Mouse (Mus musculus) liver, embryonic 15.5 days (tissue): ENCODE results near the gene Ccdc116. TPM values are rescaled to one million over a fixed set of nuclear protein-coding genes. Genes with fewer than 3 reads are reported as not detected.
"Not testable (repeated sequence)": the region's sequence is repeated elsewhere in the genome, so short reads cannot be mapped to it uniquely, and the experiment has no call there.

Source experiments
- ATAC-seq: fragments of 200-750 bp; cut with Nextera tagmentation; 2 replicates; pipeline ENCODE4 v1.8.0; 2017; ENCODE audit warnings: moderate number of reproducible peaks, mild to moderate bottlenecking, moderate library complexity; ENCODE audit not compliant: insufficient read depth
- H3K27ac ChIP-seq: fragments of 300-500 bp; sonication (generic); replicated peaks from 2 replicates; pipeline ENCODE4 v1.5.1; 2015; ENCODE audit warnings: mild to moderate bottlenecking, inconsistent platforms
- H3K27me3 ChIP-seq: fragments of 300-500 bp; sonication (generic); 2 replicates; pipeline ENCODE4 v1.6.1; 2015; ENCODE audit warnings: mild to moderate bottlenecking, inconsistent platforms
- H3K36me3 ChIP-seq: fragments of 300-500 bp; sonication (generic); replicated peaks from 2 replicates; pipeline ENCODE4 v1.6.1; 2015; ENCODE audit warnings: moderate library complexity, mild to moderate bottlenecking, inconsistent platforms
- H3K4me1 ChIP-seq: fragments of 300-500 bp; sonication (generic); replicated peaks from 2 replicates; pipeline ENCODE4 v1.6.1; 2015; ENCODE audit warnings: inconsistent platforms
- H3K4me2 ChIP-seq: fragments of 300-500 bp; sonication (generic); 2 replicates; pipeline ENCODE4 v1.6.1; 2015; ENCODE audit warnings: moderate library complexity, mild to moderate bottlenecking, inconsistent platforms
- H3K4me3 ChIP-seq: fragments of 300-500 bp; sonication (generic); replicated peaks from 2 replicates; pipeline ENCODE4 v1.5.1; 2015; ENCODE audit warnings: mild to moderate bottlenecking, inconsistent platforms
- H3K9ac ChIP-seq: fragments of 300-500 bp; sonication (generic); 2 replicates; pipeline ENCODE4 v1.6.1; 2015; ENCODE audit warnings: moderate library complexity, mild to moderate bottlenecking, inconsistent platforms
- H3K9me3 ChIP-seq: fragments of 300-500 bp; sonication (generic); replicated peaks from 2 replicates; pipeline ENCODE4 v1.6.1; 2016; ENCODE audit warnings: inconsistent platforms
- WGBS: fragments of 180-500 bp; shearing (Covaris S2); methylation state at CpG from one replicate; pipeline ENCODE4 v1.1.7; 2015; ENCODE audit warnings: mixed read lengths; ENCODE audit not compliant: insufficient replicate concordance; 5-methylcytosine and 5-hydroxymethylcytosine counted together
- polyA plus RNA-seq: library from polyadenylated mRNA; unstranded; fragments of >200 nt; fragmentation: Nextera tagmentation; extraction: Ambion mirVana; gene quantifications from 2 replicates; pipeline ENCODE4 v1.2.1, GENCODE M21; 2015

Ccdc116 gene
- 0.26 and 0.47 TPM in 2 replicates for polyA plus RNA-seq

DNA sequence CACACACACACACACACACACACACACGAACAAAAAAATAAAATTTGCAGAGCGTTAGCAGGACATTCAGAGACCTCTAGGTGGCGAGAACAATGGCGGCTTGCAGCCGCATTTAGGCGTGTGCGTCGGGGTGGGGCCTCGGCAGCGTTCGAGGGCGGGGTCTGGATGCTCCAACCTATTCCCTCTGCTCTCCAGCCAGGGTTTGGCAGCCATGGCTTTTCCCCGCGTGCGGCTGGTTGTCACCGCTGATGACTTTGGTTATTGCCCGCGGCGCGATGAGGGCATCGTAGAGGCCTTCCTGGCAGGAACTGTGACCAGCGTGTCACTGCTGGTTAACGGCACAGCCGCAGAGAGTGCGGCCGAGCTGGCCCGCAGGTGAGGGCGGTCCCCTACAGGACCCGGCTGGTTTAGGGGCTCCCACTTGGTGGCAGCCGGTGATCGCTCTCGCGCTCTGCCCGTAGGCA lies at the start of gene Ccdc116:
Gene Ccdc116, minus strand, starts transcription at position 458 of the 464 bp plus-strand sequence.
- H3K4me3 ChIP-seq: peak within 1 kb of the TSS; percentile 63
- peak; percentile 73 for ATAC-seq
- H3K27me3 ChIP-seq: peaks cover 11% of the 10 kb centered on the region; the same call in 1 of the 2 replicates
- H3K9me3 ChIP-seq: no peaks in the 10 kb centered on the region
- H3K4me1 ChIP-seq: peaks cover 20% of the 10 kb centered on the region
- 0% methylated on average over 34 of the region's 34 CpGs for WGBS
- peaks cover 6% of the 10 kb centered on the region; the same call in 1 of the 2 replicates for H3K36me3 ChIP-seq
- H3K9ac ChIP-seq: peak within 1 kb of the TSS; percentile 59
- H3K4me2 ChIP-seq: peak within 1 kb of the TSS; percentile 92
- H3K27ac ChIP-seq: no peak within 1 kb of the TSS

DNA sequence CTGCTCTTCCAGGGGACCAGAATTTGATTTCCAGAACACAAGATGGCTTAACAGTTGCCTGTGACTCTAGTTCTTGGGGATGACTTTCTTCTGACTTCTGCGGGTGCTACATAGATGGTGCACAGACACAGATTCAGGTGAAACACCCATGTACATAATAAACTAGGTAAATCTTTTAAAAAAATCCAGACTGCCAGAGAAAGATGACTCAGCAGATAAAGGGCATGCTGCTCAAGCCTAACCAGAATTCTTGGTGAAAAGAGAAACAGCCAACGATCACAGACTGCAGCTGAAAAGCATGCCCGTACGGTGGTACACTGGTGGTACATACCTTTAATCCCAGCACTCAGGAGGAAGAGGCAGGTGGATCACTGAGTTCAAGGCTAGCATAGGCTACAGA lies 46.8 kb upstream of the Ccdc116 start:
- H3K9me3 ChIP-seq: no peaks in the 10 kb centered on the region
- peaks cover 8% of the 10 kb centered on the region for H3K4me1 ChIP-seq
- H3K4me3 ChIP-seq: no peak overlapping the region
- H3K9ac ChIP-seq: no peak overlapping the region
- WGBS: 81% methylated on average over 4 of the region's 4 CpGs
- H3K4me2 ChIP-seq: no peak overlapping the region
- H3K27me3 ChIP-seq: no peaks in the 10 kb centered on the region
- peaks cover 17% of the 10 kb centered on the region for H3K36me3 ChIP-seq
- H3K27ac ChIP-seq: no peak overlapping the region
- no peak for ATAC-seq

DNA sequence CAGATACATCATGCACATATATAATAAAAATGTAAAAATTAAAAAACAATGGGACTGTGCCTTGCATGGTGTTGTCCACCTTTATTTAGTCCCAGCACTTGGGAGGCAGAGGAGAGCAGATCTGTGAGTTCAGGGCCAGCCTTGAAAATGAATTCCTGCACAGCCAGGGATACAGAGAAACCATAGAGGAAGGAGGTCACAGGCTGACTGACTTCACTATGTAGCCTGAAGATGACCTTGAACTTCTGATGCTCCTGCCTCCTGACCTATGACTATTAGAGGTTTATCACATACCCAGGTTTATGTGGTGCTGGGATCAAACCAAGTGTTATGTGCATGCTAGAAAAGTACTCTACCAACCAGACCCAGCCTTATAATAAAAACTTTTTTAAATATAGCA lies 38.4 kb upstream of the Ccdc116 start:
- H3K27ac ChIP-seq: no peak overlapping the region
- H3K4me1 ChIP-seq: peaks cover 26% of the 10 kb centered on the region
- H3K4me3 ChIP-seq: no peak overlapping the region
- ATAC-seq: no peak
- H3K4me2 ChIP-seq: no peak overlapping the region
- H3K9ac ChIP-seq: no peak overlapping the region
- H3K9me3 ChIP-seq: no peaks in the 10 kb centered on the region
- peaks cover 26% of the 10 kb centered on the region for H3K36me3 ChIP-seq
- no peaks in the 10 kb centered on the region for H3K27me3 ChIP-seq

DNA sequence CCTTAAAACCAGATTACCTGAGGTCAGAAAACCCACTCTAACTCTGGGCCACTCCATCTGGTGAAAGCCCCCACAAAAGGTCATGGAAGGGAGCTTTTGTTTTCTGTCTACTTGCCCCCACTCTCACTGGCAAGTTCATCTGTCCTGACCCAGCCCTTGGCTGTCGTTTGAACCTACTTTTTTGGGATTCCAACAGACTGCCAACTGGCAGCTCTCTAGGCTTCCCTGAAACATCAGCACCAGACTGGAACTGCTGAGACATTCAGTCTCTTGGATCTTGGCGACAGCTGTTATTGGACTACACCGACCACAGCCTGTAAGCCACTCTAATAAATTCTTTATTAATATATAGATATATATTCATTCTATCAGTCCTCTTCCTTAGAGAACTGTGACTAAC lies 36.0 kb upstream of the Ccdc116 start:
- no peak overlapping the region for H3K4me2 ChIP-seq
- no peak for ATAC-seq
- H3K9ac ChIP-seq: no peak overlapping the region
- 63% methylated on average over 3 of the region's 3 CpGs for WGBS
- H3K9me3 ChIP-seq: no peaks in the 10 kb centered on the region
- no peak overlapping the region for H3K4me3 ChIP-seq
- peaks cover 29% of the 10 kb centered on the region for H3K36me3 ChIP-seq
- peaks cover 27% of the 10 kb centered on the region for H3K4me1 ChIP-seq
- no peaks in the 10 kb centered on the region for H3K27me3 ChIP-seq
- H3K27ac ChIP-seq: 0 out of 2 replicates have a peak overlapping the region, but pooled peaks have one; percentile 8

DNA sequence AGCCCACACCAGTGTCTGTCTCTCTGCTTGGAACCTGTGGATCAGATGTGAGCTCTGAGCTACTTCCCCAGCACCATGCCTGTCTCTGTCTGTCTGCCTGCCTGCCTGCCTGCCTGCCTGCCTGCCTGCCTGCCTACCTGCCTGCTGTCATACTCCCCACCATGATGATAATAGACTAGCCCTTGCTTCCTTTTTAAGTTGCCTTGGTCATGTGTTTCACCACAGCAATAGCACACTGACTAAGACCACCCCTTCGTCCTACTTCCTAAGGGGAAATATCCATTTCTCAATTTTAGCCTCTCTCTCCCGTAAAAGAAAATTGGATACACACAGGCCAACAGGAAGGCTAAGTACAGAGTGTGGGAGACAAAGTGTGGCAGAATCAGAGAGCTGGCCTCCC lies 35.1 kb upstream of the Ccdc116 start:
- H3K4me3 ChIP-seq: no peak overlapping the region
- no peak for ATAC-seq
- H3K4me2 ChIP-seq: no peak overlapping the region; the same call in 1 of the 2 replicates
- H3K9me3 ChIP-seq: no peaks in the 10 kb centered on the region
- no peaks in the 10 kb centered on the region for H3K27me3 ChIP-seq
- WGBS: 53% methylated on average over 2 of the region's 2 CpGs
- H3K4me1 ChIP-seq: peaks cover 32% of the 10 kb centered on the region
- no peak overlapping the region for H3K9ac ChIP-seq
- peaks cover 29% of the 10 kb centered on the region for H3K36me3 ChIP-seq
- peak overlapping the region; percentile 56 for H3K27ac ChIP-seq

DNA sequence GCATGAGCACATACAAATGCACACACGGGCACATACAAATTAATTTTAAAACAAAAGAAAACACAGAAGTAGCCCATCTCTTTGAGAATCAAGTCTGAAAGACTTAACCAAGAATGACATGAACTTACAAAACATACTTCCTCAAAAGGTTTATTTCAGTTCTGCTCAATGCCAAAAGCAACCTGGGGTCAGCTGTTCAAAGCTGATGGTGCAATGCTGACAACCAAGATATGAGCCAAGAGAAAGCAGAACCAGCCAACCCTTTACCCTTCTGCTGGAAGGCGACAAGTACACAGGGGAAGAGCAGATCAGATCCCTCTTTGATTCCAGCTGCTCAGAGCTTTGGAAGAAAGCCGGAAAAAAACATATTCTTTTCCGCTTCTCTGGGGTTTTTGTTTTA lies 34.4 kb upstream of the Ccdc116 start:
- no peak overlapping the region; the same call in 1 of the 2 replicates for H3K4me2 ChIP-seq
- ATAC-seq: no peak
- H3K4me1 ChIP-seq: peaks cover 32% of the 10 kb centered on the region
- no peaks in the 10 kb centered on the region for H3K9me3 ChIP-seq
- no peak overlapping the region for H3K9ac ChIP-seq
- no peaks in the 10 kb centered on the region for H3K27me3 ChIP-seq
- peak overlapping the region; percentile 56; the same call in 1 of the 2 replicates for H3K27ac ChIP-seq
- no peak overlapping the region for H3K4me3 ChIP-seq
- H3K36me3 ChIP-seq: peaks cover 32% of the 10 kb centered on the region
- WGBS: 35% methylated on average over 4 of the region's 4 CpGs

DNA sequence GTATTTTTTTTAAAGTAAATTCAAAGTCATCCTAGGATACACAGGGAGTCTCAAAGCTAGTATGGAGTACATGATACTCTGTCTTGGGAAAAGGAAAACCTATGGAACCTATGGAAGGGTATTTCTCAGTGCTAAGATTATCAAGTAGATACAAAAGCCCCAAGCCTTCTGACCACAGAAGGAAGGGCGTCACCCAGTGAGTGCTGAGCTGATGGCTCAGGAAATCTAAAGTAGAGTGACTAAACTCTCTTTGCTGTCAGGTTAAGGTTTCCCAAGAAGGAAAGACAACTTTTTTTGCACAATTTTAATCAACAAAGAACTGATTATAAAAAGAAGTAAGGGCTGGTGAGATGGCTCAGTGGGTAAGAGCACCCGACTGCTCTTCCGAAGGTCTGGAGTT lies 32.7 kb upstream of the Ccdc116 start:
- H3K27me3 ChIP-seq: no peaks in the 10 kb centered on the region
- 59% methylated on average over 3 of the region's 3 CpGs for WGBS
- H3K4me3 ChIP-seq: no peak overlapping the region
- no peak for ATAC-seq
- H3K4me2 ChIP-seq: no peak overlapping the region
- no peak overlapping the region for H3K27ac ChIP-seq
- H3K36me3 ChIP-seq: peaks cover 32% of the 10 kb centered on the region
- no peak overlapping the region for H3K9ac ChIP-seq
- peaks cover 36% of the 10 kb centered on the region for H3K4me1 ChIP-seq
- no peaks in the 10 kb centered on the region for H3K9me3 ChIP-seq

DNA sequence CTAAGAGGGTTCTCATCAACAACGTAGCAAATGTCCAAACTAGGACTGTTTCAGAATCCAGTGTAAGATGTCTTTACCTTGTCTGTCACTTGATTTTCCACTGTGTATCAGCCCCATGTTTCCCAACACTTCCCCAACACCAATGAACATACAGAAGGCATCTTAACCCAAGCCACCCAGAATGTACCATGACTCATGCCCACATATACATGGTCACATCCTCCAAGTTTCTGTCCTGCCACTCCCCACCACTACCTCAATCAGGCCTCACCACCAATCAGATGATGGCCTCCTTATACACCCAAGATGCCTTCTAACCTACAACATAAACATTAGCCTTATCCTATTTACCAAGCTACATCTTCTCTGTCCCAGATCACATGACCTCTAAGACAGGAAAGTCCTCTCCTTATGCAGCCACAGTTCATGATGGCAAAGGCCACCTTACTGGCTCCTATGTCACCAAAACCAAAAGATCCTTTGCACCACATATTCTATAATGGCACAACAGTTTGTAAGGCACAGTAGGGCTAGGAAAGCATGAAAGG lies 30.7 kb upstream of the Ccdc116 start:
- Histone ChIP-seq H3K9ac (no peak overlapping the region), H3K4me3 (no peak overlapping the region), H3K27ac (no peak overlapping the region), H3K4me2 (no peak overlapping the region), H3K4me1 (peaks cover 32% of the 10 kb centered on the region), H3K9me3 (no peaks in the 10 kb centered on the region), H3K36me3 (peaks cover 48% of the 10 kb centered on the region), H3K27me3 (no peaks in the 10 kb centered on the region)
- no peak for ATAC-seq
- 86% methylated on average over 1 of the region's 1 CpGs for WGBS

DNA sequence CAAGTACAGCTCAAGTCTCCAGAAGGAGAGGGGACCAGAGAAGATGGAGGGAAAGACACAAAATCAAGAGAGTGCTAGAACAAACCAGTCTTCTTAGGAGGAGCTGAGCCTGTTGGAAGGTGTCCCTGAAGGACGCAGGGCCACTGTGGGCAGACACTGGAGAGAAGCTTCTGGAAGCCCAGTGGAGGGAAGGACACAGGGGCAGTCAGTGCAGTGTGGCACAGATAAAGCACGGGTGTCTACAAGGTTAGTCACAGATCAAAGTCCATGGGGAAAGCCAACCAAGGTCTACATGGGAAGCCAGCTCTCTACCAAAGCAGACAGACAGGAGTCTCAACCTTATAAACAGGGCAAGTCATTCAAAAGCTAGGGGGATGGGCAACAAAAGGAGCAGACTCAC lies 28.7 kb upstream of the Ccdc116 start:
- no peak overlapping the region for H3K27ac ChIP-seq
- 64% methylated on average over 2 of the region's 2 CpGs for WGBS

DNA sequence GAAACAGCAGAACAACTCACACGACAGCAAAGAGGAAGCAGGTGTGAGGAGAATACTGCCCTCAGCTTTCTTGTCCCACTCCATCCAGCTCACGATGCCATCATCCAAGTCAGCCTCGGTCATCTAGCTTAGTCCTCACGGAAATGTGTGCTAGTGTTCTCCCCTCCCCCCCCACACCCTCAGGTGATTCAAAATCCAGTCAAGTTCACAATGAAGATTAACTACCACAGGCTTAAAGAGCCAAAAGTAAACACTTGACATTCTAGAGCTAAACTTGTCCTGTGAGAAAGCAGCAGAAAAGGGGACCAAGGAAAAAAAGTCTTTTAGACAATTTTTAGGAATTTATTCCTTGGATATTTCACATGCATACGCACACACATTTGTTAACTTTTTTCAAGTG lies 21.0 kb upstream of the Ccdc116 start:
- H3K27ac ChIP-seq: no peak overlapping the region
- no peaks in the 10 kb centered on the region for H3K27me3 ChIP-seq
- no peak overlapping the region for H3K9ac ChIP-seq
- no peak overlapping the region for H3K4me3 ChIP-seq
- 78% methylated on average over 5 of the region's 5 CpGs for WGBS
- H3K4me2 ChIP-seq: no peak overlapping the region
- ATAC-seq: no peak
- H3K36me3 ChIP-seq: peaks cover 82% of the 10 kb centered on the region
- no peaks in the 10 kb centered on the region for H3K4me1 ChIP-seq
- H3K9me3 ChIP-seq: no peaks in the 10 kb centered on the region

More for the DNA sequence above, 28.7 kb upstream of the Ccdc116 start:
- Histone ChIP-seq H3K4me3 (no peak overlapping the region), H3K9me3 (no peaks in the 10 kb centered on the region), H3K27me3 (no peaks in the 10 kb centered on the region), H3K4me1 (peaks cover 13% of the 10 kb centered on the region; the same call in 1 of the 2 replicates), H3K4me2 (no peak overlapping the region), H3K9ac (no peak overlapping the region), H3K36me3 (peaks cover 66% of the 10 kb centered on the region)
- ATAC-seq: no peak

DNA sequence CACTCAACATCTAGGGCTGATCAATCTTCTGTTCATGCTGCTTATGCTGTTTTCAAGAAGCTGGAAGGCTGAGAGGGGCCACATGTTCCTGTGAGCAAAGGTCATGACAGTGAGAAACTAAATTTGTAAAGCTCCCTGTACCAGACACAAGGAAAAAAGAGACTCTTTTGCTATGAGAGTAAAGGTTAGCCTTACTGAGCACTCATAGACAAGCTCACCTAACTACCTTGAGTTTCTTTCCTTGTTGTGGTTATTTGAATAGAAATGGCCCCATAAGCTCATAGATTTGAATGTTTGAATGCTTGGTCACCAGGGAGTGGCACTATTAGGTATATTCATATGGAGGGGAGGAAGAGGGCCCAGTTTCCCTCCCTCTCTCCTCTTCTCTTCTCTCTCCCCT lies 20.1 kb upstream of the Ccdc116 start:
- Histone ChIP-seq H3K4me1 (no peaks in the 10 kb centered on the region), H3K27ac (no peak overlapping the region), H3K36me3 (peaks cover 80% of the 10 kb centered on the region), H3K4me2 (no peak overlapping the region), H3K9me3 (no peaks in the 10 kb centered on the region), H3K9ac (no peak overlapping the region), H3K27me3 (no peaks in the 10 kb centered on the region), H3K4me3 (no peak overlapping the region)
- no peak for ATAC-seq

DNA sequence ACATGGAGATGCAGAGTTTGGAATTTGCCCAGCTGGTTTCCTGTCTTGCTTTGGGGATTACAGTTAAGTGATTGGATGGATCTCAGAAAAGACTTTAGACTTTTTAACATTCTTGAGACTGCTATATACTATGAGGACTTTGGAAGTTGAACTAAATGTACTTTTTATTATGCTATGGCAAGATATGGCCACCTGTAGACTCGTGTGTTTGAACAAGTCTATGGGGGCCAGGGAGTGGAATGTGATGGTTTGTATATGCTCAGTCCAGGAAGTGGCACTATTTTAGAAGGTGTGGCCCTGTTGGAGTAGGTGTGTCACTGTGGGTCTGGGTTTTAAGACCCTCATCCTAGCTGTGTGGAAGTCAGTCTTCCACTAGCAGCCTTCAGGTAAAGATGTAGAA lies 18.4 kb upstream of the Ccdc116 start:
- H3K36me3 ChIP-seq: peaks cover 77% of the 10 kb centered on the region
- H3K27me3 ChIP-seq, ATAC-seq, H3K4me3 ChIP-seq, H3K4me1 ChIP-seq, H3K9me3 ChIP-seq, H3K27ac ChIP-seq, H3K9ac ChIP-seq, H3K4me2 ChIP-seq: not testable (repeated sequence)
- 68% methylated on average over 1 of the region's 1 CpGs for WGBS
